Mouse (Mus musculus) CH12.LX (cell line): ENCODE data around the gene Smyd3.

Experiments
- CTCF ChIP-seq, 2 experiments: IDR thresholded peaks in 1 of 2; conservative IDR thresholded peaks in 1 of 2; 2 replicates each; pipeline ENCODE4 v1.5.1; 2011 to 2012; ENCODE audit warnings: low read depth in 2 of 2, low read length in 2 of 2, improper control_type of control experiment in 1 of 2, inconsistent platforms in 1 of 2, mild to moderate bottlenecking in 1 of 2, moderate library complexity in 1 of 2
- E2F4 ChIP-seq: IDR thresholded peaks from 2 replicates; pipeline ENCODE4 v1.6.1; 2011; ENCODE audit warnings: low read depth, low read length, improper control_type of control experiment; ENCODE audit not compliant: insufficient replicate concordance
- ELF1 ChIP-seq: IDR thresholded peaks from 2 replicates; pipeline ENCODE4 v1.6.1; 2014; ENCODE audit warnings: low read depth, mild to moderate bottlenecking, inconsistent platforms, low read length, improper control_type of control experiment
- EP300 ChIP-seq: IDR thresholded peaks from 2 replicates; pipeline ENCODE4 v1.6.1; 2011; ENCODE audit warnings: low read length, improper control_type of control experiment
- MXI1 ChIP-seq: IDR thresholded peaks from 2 replicates; pipeline ENCODE4 v1.6.1; 2011; ENCODE audit warnings: mild to moderate bottlenecking, low read depth, low read length, improper control_type of control experiment
- MYC ChIP-seq: IDR thresholded peaks from 2 replicates; pipeline ENCODE4 v1.6.1; 2011; ENCODE audit warnings: low read depth, mild to moderate bottlenecking, improper control_type of control experiment, low read length
- POLR2A ChIP-seq: IDR thresholded peaks from 2 replicates; pipeline ENCODE4 v1.6.1; 2011; ENCODE audit warnings: low read depth, mild to moderate bottlenecking, improper control_type of control experiment, low read length
- SMC3 ChIP-seq: IDR thresholded peaks from 2 replicates; pipeline ENCODE4 v1.6.1; 2011; ENCODE audit warnings: low read depth, low read length, improper control_type of control experiment
- TCF12 ChIP-seq: IDR thresholded peaks from 2 replicates; pipeline ENCODE4 v1.6.1; 2014; ENCODE audit warnings: low read depth, mild to moderate bottlenecking, inconsistent platforms, low read length, improper control_type of control experiment
- USF1 ChIP-seq: IDR thresholded peaks from 2 replicates; pipeline ENCODE4 v1.6.1; 2014; ENCODE audit warnings: low read depth, mild to moderate bottlenecking, inconsistent platforms, low read length, improper control_type of control experiment
- USF2 ChIP-seq: conservative IDR thresholded peaks from 2 replicates; pipeline ENCODE4 v1.6.1; 2011; ENCODE audit warnings: low read depth, low read length, improper control_type of control experiment
- ZNF384 ChIP-seq: IDR thresholded peaks from 2 replicates; pipeline ENCODE4 v1.6.1; 2012; ENCODE audit warnings: low read depth, low read length, improper control_type of control experiment, inconsistent platforms

- no peak for TF ChIP-seq POLR2A
- TF ChIP-seq ELF1, result no peak
- TF ChIP-seq CTCF (conservative IDR thresholded peaks at IDR 0.05 in 1 of 2, IDR thresholded peaks at IDR 0.05 in 1 of 2; ENCODE audit: low read depth in 2 of 2, low read length in 2 of 2), result no peak
- TF ChIP-seq EP300, result no peak
- no peak for TF ChIP-seq E2F4
- TF ChIP-seq SMC3, result no peak
- TF ChIP-seq TCF12, result no peak
- no peak for TF ChIP-seq USF2
- TF ChIP-seq MXI1, result no peak
- TF ChIP-seq USF1, result no peak
- no peak for TF ChIP-seq ZNF384
- TF ChIP-seq MYC, result no peak
Observed at GRCm38 (mm10) chr1:179354250-179354649, 163.6 kb downstream of the Smyd3 start.
